Mouse (Mus musculus) thymus, adult 2 months (tissue): ENCODE data around the gene Cep164.
A peak's percentile ranks its signal among the peaks of the same experiment; 100 is the strongest.

Experiments used
- CTCF ChIP-seq: fragments of 200-500 bp; IDR thresholded peaks from 2 replicates; pipeline ENCODE4 v1.5.1; 2012; ENCODE audit warnings: mild to moderate bottlenecking, control low read depth, low read length, moderate library complexity, borderline replicate concordance; ENCODE audit not compliant: control insufficient read depth, poor library complexity, insufficient read depth; ENCODE audit errors: extremely low read depth
- POLR2A ChIP-seq: fragments of 200-500 bp; IDR thresholded peaks from 2 replicates; pipeline ENCODE4 v1.6.1; 2012; ENCODE audit warnings: mild to moderate bottlenecking, low read length, control low read depth, moderate library complexity; ENCODE audit not compliant: control insufficient read depth, poor library complexity, insufficient read depth; ENCODE audit errors: extremely low read depth

GRCm38 (mm10) chr9:45828291-45828963, at the start of gene Cep164:
- TF ChIP-seq POLR2A (peak; percentile 36; the same call in 1 of the 2 replicates), CTCF (0 out of 2 replicates have a peak, but pooled peaks have one; percentile 13)
